Mouse (Mus musculus): ENCODE results near the gene Gna13. TPM values are rescaled to one million over a fixed set of nuclear protein-coding genes. Genes with fewer than 3 reads are reported as not detected.

Gene Gna13
- polyA plus RNA-seq, 1 experiment = 65.1 TPM

GRCm38 (mm10) chr11:109439209-109439608 is 76.6 kb downstream of the Gna13 start:
- Histone ChIP-seq H3K27me3 (ENCODE audit: control insufficient read depth, insufficient read depth, low read length, poor library complexity, severe bottlenecking) (no peaks in the 10 kb centered on the region), H3K4me3 (ENCODE audit: low read depth, low read length) (no peak overlapping the region), H3K9me3 (replicated peaks; ENCODE audit: control insufficient read depth, insufficient read depth, low read length, poor library complexity, severe bottlenecking) (no peaks in the 10 kb centered on the region), H3K27ac (ENCODE audit: insufficient read depth, low read length) (no peak overlapping the region), H3K4me1 (ENCODE audit: control insufficient read depth, insufficient read depth, low read length) (no peaks in the 10 kb centered on the region), H3K9ac (ENCODE audit: low read depth, poor library complexity, severe bottlenecking) (peak overlapping the region; percentile 49; the same call in 1 of the 2 replicates), H3K36me3 (ENCODE audit: control insufficient read depth, insufficient read depth, low read length, poor library complexity, severe bottlenecking) (peaks cover 9% of the 10 kb centered on the region)
- TF ChIP-seq EP300 (IDR thresholded peaks at IDR 0.05; ENCODE audit: insufficient read depth, low read depth, low read length) (no peak), POLR2A (IDR thresholded peaks at IDR 0.05; ENCODE audit: insufficient read depth, low read length) (no peak), CTCF (IDR thresholded peaks at IDR 0.05; ENCODE audit: low read depth, low read length) (no peak)

DNA sequence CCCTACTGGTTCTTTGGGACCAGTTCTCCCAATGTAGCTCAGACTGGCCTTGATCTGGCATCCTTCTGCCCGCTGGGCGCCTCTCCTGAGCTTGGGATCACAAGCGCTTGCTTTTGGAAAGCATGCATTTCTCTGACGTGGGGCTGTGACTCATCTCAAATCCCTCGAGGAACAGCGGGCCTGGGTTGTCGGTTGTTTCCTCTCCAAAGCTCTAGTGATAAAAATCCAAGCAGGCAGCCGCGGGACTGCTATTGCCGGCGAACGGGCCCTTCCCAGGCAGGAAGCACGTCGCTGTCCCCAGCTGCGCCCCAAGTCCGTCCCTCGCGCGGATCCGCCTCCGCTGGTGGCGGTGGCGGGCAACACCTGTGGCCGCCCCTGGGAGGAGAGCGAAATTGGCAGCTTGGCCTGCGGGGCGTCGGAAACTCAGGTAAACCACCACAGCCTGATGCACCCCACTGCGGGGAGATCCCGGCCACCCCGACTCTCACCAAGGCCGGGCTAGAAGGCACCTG is 77.3 kb downstream of the Gna13 start:
- no peak overlapping the region for H3K27ac ChIP-seq (ENCODE audit: insufficient read depth, low read length)
- TF ChIP-seq CTCF (IDR thresholded peaks at IDR 0.05; ENCODE audit: low read depth, low read length) (no peak), POLR2A (IDR thresholded peaks at IDR 0.05; ENCODE audit: insufficient read depth, low read length) (no peak), EP300 (IDR thresholded peaks at IDR 0.05; ENCODE audit: insufficient read depth, low read depth, low read length) (no peak)
- H3K9ac ChIP-seq (ENCODE audit: low read depth, poor library complexity, severe bottlenecking) = peak overlapping the region; percentile 49
- H3K36me3 ChIP-seq (ENCODE audit: control insufficient read depth, insufficient read depth, low read length, poor library complexity, severe bottlenecking) = peaks cover 5% of the 10 kb centered on the region
- no peaks in the 10 kb centered on the region for H3K27me3 ChIP-seq (ENCODE audit: control insufficient read depth, insufficient read depth, low read length, poor library complexity, severe bottlenecking)
- no peaks in the 10 kb centered on the region for H3K4me1 ChIP-seq (ENCODE audit: control insufficient read depth, insufficient read depth, low read length)
- peak overlapping the region; percentile 55 for H3K4me3 ChIP-seq (ENCODE audit: low read depth, low read length)
- no peaks in the 10 kb centered on the region for H3K9me3 ChIP-seq (replicated peaks; ENCODE audit: control insufficient read depth, insufficient read depth, low read length, poor library complexity, severe bottlenecking)

DNA sequence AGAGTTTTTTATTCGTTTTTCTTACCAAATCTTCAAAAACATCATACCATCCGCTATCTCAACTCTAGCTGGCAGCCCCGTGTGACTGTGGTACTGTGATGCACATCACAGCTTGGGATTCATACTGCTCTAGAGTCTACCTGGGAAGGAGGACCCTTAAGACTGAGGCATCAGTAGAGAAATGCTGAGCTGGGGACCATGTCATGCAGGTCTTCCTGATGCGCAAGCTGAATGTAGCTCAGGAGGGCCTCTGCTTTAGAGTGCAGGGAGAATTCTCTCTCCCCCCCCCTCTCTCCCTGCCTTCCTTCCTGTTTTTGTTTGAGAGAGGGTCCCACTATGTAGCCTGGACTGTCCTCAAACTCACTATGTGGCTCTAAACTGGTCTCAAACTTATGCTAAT is 78.0 kb downstream of the Gna13 start:
- no peak overlapping the region for H3K4me3 ChIP-seq (ENCODE audit: low read depth, low read length)
- TF ChIP-seq EP300 (IDR thresholded peaks at IDR 0.05; ENCODE audit: insufficient read depth, low read depth, low read length) (no peak), CTCF (IDR thresholded peaks at IDR 0.05; ENCODE audit: low read depth, low read length) (no peak), POLR2A (IDR thresholded peaks at IDR 0.05; ENCODE audit: insufficient read depth, low read length) (no peak)
- H3K4me1 ChIP-seq (ENCODE audit: control insufficient read depth, insufficient read depth, low read length) = no peaks in the 10 kb centered on the region
- H3K9me3 ChIP-seq (replicated peaks; ENCODE audit: control insufficient read depth, insufficient read depth, low read length, poor library complexity, severe bottlenecking) = no peaks in the 10 kb centered on the region
- H3K27ac ChIP-seq (ENCODE audit: insufficient read depth, low read length) = no peak overlapping the region
- no peaks in the 10 kb centered on the region for H3K27me3 ChIP-seq (ENCODE audit: control insufficient read depth, insufficient read depth, low read length, poor library complexity, severe bottlenecking)
- H3K9ac ChIP-seq (ENCODE audit: low read depth, poor library complexity, severe bottlenecking) = no peak overlapping the region
- no peaks in the 10 kb centered on the region for H3K36me3 ChIP-seq (ENCODE audit: control insufficient read depth, insufficient read depth, low read length, poor library complexity, severe bottlenecking)

GRCm38 (mm10) chr11:109441119-109441518 is 78.5 kb downstream of the Gna13 start:
- Histone ChIP-seq H3K4me1 (ENCODE audit: control insufficient read depth, insufficient read depth, low read length) (no peaks in the 10 kb centered on the region), H3K27ac (ENCODE audit: insufficient read depth, low read length) (no peak overlapping the region), H3K4me3 (ENCODE audit: low read depth, low read length) (no peak overlapping the region), H3K9me3 (replicated peaks; ENCODE audit: control insufficient read depth, insufficient read depth, low read length, poor library complexity, severe bottlenecking) (no peaks in the 10 kb centered on the region), H3K27me3 (ENCODE audit: control insufficient read depth, insufficient read depth, low read length, poor library complexity, severe bottlenecking) (no peaks in the 10 kb centered on the region), H3K36me3 (ENCODE audit: control insufficient read depth, insufficient read depth, low read length, poor library complexity, severe bottlenecking) (no peaks in the 10 kb centered on the region), H3K9ac (ENCODE audit: low read depth, poor library complexity, severe bottlenecking) (no peak overlapping the region)
- no peak for TF ChIP-seq EP300 (IDR thresholded peaks at IDR 0.05; ENCODE audit: insufficient read depth, low read depth, low read length)
- peak; percentile 85 for TF ChIP-seq CTCF (IDR thresholded peaks at IDR 0.05; ENCODE audit: low read depth, low read length)

DNA sequence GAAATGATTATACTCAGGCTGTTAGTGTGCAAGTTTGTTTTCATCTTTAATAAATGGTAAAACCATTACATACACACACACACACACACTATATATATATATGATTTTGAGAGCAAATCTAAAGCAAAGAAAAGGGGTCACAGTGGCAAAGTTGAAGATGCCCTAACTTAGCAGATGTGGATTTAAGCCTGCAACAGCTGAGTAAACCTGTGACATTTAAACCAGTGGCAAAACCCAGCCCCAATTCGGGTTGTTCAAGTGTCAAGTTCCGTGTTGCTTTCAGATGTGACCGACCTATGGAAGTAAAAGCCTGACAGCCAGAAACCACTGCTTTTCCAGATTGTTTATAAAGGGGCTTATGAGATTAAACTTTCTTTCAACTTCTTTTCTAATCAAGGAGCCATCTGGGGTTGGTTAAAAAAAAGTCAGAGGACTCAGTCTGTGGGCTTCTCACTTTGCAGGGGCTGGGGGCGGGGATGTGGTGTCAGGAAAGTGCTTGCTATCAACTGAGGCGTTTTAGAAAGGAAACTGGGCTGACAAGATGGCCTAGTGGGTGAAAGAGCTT is 79.6 kb downstream of the Gna13 start:
- Histone ChIP-seq H3K27ac (ENCODE audit: insufficient read depth, low read length) (no peak overlapping the region), H3K27me3 (ENCODE audit: control insufficient read depth, insufficient read depth, low read length, poor library complexity, severe bottlenecking) (no peaks in the 10 kb centered on the region), H3K9me3 (replicated peaks; ENCODE audit: control insufficient read depth, insufficient read depth, low read length, poor library complexity, severe bottlenecking) (no peaks in the 10 kb centered on the region), H3K9ac (ENCODE audit: low read depth, poor library complexity, severe bottlenecking) (no peak overlapping the region), H3K4me1 (ENCODE audit: control insufficient read depth, insufficient read depth, low read length) (no peaks in the 10 kb centered on the region), H3K36me3 (ENCODE audit: control insufficient read depth, insufficient read depth, low read length, poor library complexity, severe bottlenecking) (no peaks in the 10 kb centered on the region), H3K4me3 (ENCODE audit: low read depth, low read length) (no peak overlapping the region)
- TF ChIP-seq CTCF (IDR thresholded peaks at IDR 0.05; ENCODE audit: low read depth, low read length) = no peak
- TF ChIP-seq POLR2A (IDR thresholded peaks at IDR 0.05; ENCODE audit: insufficient read depth, low read length) = no peak
- TF ChIP-seq EP300 (IDR thresholded peaks at IDR 0.05; ENCODE audit: insufficient read depth, low read depth, low read length) = no peak

- TF ChIP-seq EP300 (IDR thresholded peaks at IDR 0.05; ENCODE audit: insufficient read depth, low read depth, low read length) (no peak), CTCF (IDR thresholded peaks at IDR 0.05; ENCODE audit: low read depth, low read length) (no peak), POLR2A (IDR thresholded peaks at IDR 0.05; ENCODE audit: insufficient read depth, low read length) (no peak)
- Histone ChIP-seq H3K4me1 (ENCODE audit: control insufficient read depth, insufficient read depth, low read length) (no peaks in the 10 kb centered on the region), H3K9ac (ENCODE audit: low read depth, poor library complexity, severe bottlenecking) (no peak overlapping the region), H3K27me3 (ENCODE audit: control insufficient read depth, insufficient read depth, low read length, poor library complexity, severe bottlenecking) (no peaks in the 10 kb centered on the region), H3K9me3 (replicated peaks; ENCODE audit: control insufficient read depth, insufficient read depth, low read length, poor library complexity, severe bottlenecking) (no peaks in the 10 kb centered on the region), H3K27ac (ENCODE audit: insufficient read depth, low read length) (no peak overlapping the region), H3K4me3 (ENCODE audit: low read depth, low read length) (no peak overlapping the region), H3K36me3 (ENCODE audit: control insufficient read depth, insufficient read depth, low read length, poor library complexity, severe bottlenecking) (no peaks in the 10 kb centered on the region)
These were observed 81.0 kb downstream of the Gna13 start for GRCm38 (mm10) chr11:109443468-109444263.
